Mouse (Mus musculus): ENCODE results near the gene Letmd1.

DNA sequence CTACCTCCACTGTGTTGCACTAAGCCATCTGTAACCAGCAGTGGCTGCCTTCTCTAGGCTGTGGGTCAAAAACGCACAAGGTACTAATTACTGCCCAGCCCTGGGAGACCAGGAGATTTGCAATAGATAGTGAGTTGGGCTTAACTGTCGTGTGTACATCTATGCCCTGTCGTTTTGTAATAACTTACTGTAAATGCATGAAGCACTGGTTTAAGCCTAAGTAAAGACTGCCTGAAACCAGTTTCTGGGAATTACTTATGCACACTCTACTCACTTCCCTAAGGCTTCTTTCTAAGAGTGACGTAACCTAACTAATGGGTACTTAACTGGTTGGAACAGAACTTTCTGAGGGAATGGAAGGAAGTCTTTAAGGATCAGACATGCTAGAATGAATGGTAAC lies 10.1 kb downstream of the Letmd1 start:
- no peak for TF ChIP-seq POLR2A (IDR thresholded peaks at IDR 0.05; ENCODE audit: low read depth, low read length)
- no peak for TF ChIP-seq CTCF (IDR thresholded peaks at IDR 0.05; ENCODE audit: extremely low read depth, insufficient read depth, insufficient read length, insufficient replicate concordance)
